Mouse (Mus musculus) lung, embryonic 16.5 days (tissue): ENCODE results near the gene Mlph. TPM values are rescaled to one million over a fixed set of nuclear protein-coding genes. Genes with fewer than 3 reads are reported as not detected.

Experiments
- ATAC-seq: fragments of 200-750 bp; cut with Nextera tagmentation; 2 replicates; pipeline ENCODE4 v1.8.0; 2017; ENCODE audit warnings: low read depth, mild to moderate bottlenecking, moderate library complexity
- H3K27ac ChIP-seq: fragments of 300-500 bp; sonication (generic); 2 replicates; pipeline ENCODE4 v1.5.1; 2014; ENCODE audit warnings: mild to moderate bottlenecking, control low read depth, low read length
- H3K27me3 ChIP-seq: fragments of 300-500 bp; sonication (generic); 2 replicates; pipeline ENCODE4 v1.6.1; 2014; ENCODE audit warnings: low read depth, low read length, mixed read lengths; ENCODE audit not compliant: control insufficient read depth, insufficient read depth
- H3K36me3 ChIP-seq: fragments of 300-500 bp; sonication (generic); 2 replicates; pipeline ENCODE4 v1.6.1; 2014; ENCODE audit warnings: low read length; ENCODE audit not compliant: control insufficient read depth, insufficient read depth
- H3K4me1 ChIP-seq: fragments of 300-500 bp; sonication (generic); replicated peaks from 2 replicates; pipeline ENCODE4 v1.6.1; 2014; ENCODE audit warnings: low read length, mixed read lengths; ENCODE audit not compliant: control insufficient read depth, insufficient read depth
- H3K4me2 ChIP-seq: fragments of 300-500 bp; sonication (generic); 2 replicates; pipeline ENCODE4 v1.6.1; 2014; ENCODE audit warnings: low read depth, low read length, control low read depth
- H3K4me3 ChIP-seq: fragments of 300-500 bp; sonication (generic); 2 replicates; pipeline ENCODE4 v1.5.1; 2014; ENCODE audit warnings: mild to moderate bottlenecking, low read length, control low read depth
- H3K9ac ChIP-seq: fragments of 300-500 bp; sonication (generic); 2 replicates; pipeline ENCODE4 v1.6.1; 2014; ENCODE audit warnings: low read length, control low read depth
- H3K9me3 ChIP-seq: fragments of 300-500 bp; sonication (generic); 2 replicates; pipeline ENCODE4 v1.6.1; 2016; ENCODE audit warnings: low read length; ENCODE audit not compliant: control insufficient read depth
- WGBS: fragments of 180-500 bp; shearing (Covaris S2); extraction: QIAGEN DNeasy Blood & Tissue Kit; methylation state at CpG from one replicate; pipeline ENCODE4 v1.1.7; 2014; 5-methylcytosine and 5-hydroxymethylcytosine counted together
- polyA plus RNA-seq: library from polyadenylated mRNA; unstranded; fragments of >200 nt; fragmentation: Nextera tagmentation; extraction: Ambion mirVana; gene quantifications from 2 replicates; pipeline ENCODE4 v1.2.1, GENCODE M21; 2015

Mlph gene
- polyA plus RNA-seq, 1 experiment from 2014 or later: 1.5 TPM

- Histone ChIP-seq H3K9me3 (no peaks in the 10 kb centered on the region), H3K4me2 (peak overlapping the region; percentile 70), H3K9ac (peak overlapping the region; percentile 57; the same call in 1 of the 2 replicates), H3K4me1 (peaks cover 16% of the 10 kb centered on the region), H3K27me3 (no peaks in the 10 kb centered on the region), H3K4me3 (no peak overlapping the region; the same call in 1 of the 2 replicates), H3K36me3 (no peaks in the 10 kb centered on the region), H3K27ac (peak overlapping the region; percentile 64)
- 22% methylated on average over 15 of the region's 15 CpGs for WGBS
- ATAC-seq: peak; percentile 69
Observed at GRCm38 (mm10) chr1:90927308-90927707, 12.4 kb downstream of the Mlph start.

DNA sequence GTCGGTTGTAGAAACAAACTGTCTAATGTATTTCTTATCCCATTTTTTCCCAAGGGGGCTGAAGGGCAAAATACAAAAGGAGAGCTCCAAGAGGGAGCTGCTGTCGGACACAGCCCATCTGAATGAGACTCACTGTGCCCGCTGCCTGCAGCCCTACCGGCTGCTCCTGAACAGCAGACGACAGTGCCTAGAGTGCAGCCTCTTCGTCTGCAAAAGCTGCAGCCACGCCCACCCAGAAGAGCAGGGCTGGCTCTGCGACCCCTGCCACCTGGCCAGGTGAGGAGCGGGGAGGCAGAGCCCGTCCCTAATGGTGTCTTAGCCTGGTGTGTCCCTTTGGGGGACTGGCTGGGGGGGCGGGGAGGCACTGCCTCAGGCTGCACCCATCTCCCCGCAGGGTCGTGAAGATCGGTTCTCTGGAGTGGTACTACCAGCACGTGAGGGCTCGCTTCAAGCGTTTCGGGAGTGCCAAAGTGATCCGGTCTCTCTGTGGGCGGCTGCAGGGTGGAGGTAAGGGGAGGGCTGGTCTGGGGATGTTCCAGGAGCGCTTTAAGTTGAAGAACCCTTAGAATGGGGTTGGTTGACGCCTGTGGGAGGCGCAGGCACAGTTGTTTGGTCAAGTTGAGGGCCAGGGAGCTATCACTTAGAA, 13.2 kb downstream of the Mlph start:
- H3K36me3 ChIP-seq: no peaks in the 10 kb centered on the region
- H3K27me3 ChIP-seq: no peaks in the 10 kb centered on the region
- H3K27ac ChIP-seq: peak overlapping the region; percentile 64
- ATAC-seq: peak; percentile 59
- H3K9me3 ChIP-seq: no peaks in the 10 kb centered on the region
- peak overlapping the region; percentile 57 for H3K9ac ChIP-seq
- H3K4me2 ChIP-seq: peak overlapping the region; percentile 70
- WGBS: 2% methylated on average over 23 of the region's 23 CpGs
- H3K4me3 ChIP-seq: peak overlapping the region; percentile 38
- peaks cover 16% of the 10 kb centered on the region for H3K4me1 ChIP-seq

GRCm38 (mm10) chr1:90928575-90928934, 13.7 kb downstream of the Mlph start:
- H3K4me1 ChIP-seq: peaks cover 16% of the 10 kb centered on the region
- no peak overlapping the region for H3K27ac ChIP-seq
- peak overlapping the region; percentile 57 for H3K9ac ChIP-seq
- no peaks in the 10 kb centered on the region for H3K36me3 ChIP-seq
- 7% methylated on average over 6 of the region's 6 CpGs for WGBS
- no peaks in the 10 kb centered on the region for H3K9me3 ChIP-seq
- no peaks in the 10 kb centered on the region for H3K27me3 ChIP-seq
- H3K4me2 ChIP-seq: peak overlapping the region; percentile 70
- peak overlapping the region; percentile 38 for H3K4me3 ChIP-seq
- peak; percentile 78 for ATAC-seq

- no peaks in the 10 kb centered on the region for H3K36me3 ChIP-seq
- no peak overlapping the region for H3K4me2 ChIP-seq
- ATAC-seq: no peak
- no peak overlapping the region for H3K4me3 ChIP-seq
- no peak overlapping the region for H3K9ac ChIP-seq
- no peak overlapping the region for H3K27ac ChIP-seq
- peaks cover 6% of the 10 kb centered on the region for H3K4me1 ChIP-seq
- H3K27me3 ChIP-seq: no peaks in the 10 kb centered on the region
- no peaks in the 10 kb centered on the region for H3K9me3 ChIP-seq
- WGBS: 53% methylated on average over 5 of the region's 5 CpGs
Observed at GRCm38 (mm10) chr1:90933001-90933400, 18.1 kb downstream of the Mlph start.

DNA sequence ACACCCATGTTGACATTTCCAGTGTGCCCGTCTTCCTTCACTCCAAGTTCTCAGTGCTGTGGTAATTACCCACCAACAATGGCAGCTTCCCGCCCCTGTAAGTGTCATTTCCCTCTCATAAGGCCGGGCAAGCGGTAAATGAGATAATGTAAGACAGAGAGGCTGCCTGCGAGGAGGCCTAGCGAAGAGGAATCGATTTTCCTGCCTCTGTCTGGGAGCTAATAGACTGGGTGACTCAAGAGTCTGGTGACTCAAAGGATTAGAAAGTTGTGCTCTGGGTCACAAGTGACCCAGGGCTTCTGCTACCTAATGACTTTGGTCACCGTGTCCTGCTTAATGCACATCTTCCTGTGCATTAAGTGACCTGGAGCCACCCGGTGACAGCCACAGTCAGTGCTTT, 22.1 kb downstream of the Mlph start:
- ATAC-seq: no peak
- Histone ChIP-seq H3K4me2 (no peak overlapping the region), H3K9me3 (no peaks in the 10 kb centered on the region), H3K4me3 (no peak overlapping the region), H3K9ac (no peak overlapping the region), H3K36me3 (no peaks in the 10 kb centered on the region), H3K27ac (no peak overlapping the region), H3K4me1 (no peaks in the 10 kb centered on the region), H3K27me3 (no peaks in the 10 kb centered on the region)
- WGBS: 67% methylated on average over 9 of the region's 9 CpGs

DNA sequence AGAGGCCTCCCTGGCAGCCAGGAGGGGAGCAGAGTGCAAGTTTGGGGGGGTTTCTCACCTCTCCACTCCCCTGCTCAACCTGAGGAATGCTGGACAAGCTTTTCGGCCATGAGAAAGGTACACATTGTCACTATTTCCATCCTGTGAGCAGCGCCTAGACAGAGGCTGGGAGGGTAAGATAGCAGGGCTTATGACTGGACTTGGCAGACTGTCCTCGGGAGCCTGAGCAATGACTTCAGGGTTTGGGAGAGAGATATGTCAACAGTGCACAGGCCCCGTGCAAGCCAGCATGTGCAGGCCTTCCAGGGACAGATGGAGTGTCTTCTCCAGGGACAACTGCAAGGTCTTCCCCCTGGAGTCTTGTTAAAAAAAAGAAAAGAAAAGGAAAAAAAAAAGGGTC, 25.1 kb downstream of the Mlph start:
- H3K4me2 ChIP-seq: no peak overlapping the region
- H3K9ac ChIP-seq: no peak overlapping the region
- H3K4me1 ChIP-seq: no peaks in the 10 kb centered on the region
- ATAC-seq: no peak
- 57% methylated on average over 4 of the region's 4 CpGs for WGBS
- no peaks in the 10 kb centered on the region for H3K9me3 ChIP-seq
- H3K27ac ChIP-seq: no peak overlapping the region
- no peaks in the 10 kb centered on the region for H3K36me3 ChIP-seq
- H3K4me3 ChIP-seq: no peak overlapping the region
- H3K27me3 ChIP-seq: no peaks in the 10 kb centered on the region

DNA sequence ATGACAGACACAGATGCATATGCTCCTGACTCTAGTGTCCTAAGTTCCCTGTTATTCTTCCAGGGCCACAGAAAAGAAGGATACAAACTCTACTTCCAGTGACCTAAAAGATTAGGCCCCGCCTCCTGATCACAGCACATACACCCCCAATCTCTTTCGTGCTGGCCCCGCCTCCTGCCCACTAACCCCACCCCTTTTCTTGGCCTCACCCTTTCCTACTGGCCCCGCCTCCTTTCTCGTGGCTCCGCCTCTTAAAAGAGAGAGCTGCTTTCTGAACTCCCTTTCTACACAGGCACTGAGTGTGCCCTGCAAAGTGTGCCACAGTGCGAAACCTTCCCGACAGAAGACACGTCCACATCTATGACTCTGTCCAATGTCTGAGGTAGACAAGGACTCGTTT, 30.3 kb downstream of the Mlph start:
- H3K27ac ChIP-seq: no peak overlapping the region
- no peak overlapping the region for H3K4me3 ChIP-seq
- no peaks in the 10 kb centered on the region for H3K4me1 ChIP-seq
- ATAC-seq: no peak
- no peak overlapping the region for H3K9ac ChIP-seq
- no peaks in the 10 kb centered on the region for H3K36me3 ChIP-seq
- no peaks in the 10 kb centered on the region for H3K27me3 ChIP-seq
- no peaks in the 10 kb centered on the region for H3K9me3 ChIP-seq
- WGBS: 63% methylated on average over 10 of the region's 10 CpGs
- H3K4me2 ChIP-seq: no peak overlapping the region

DNA sequence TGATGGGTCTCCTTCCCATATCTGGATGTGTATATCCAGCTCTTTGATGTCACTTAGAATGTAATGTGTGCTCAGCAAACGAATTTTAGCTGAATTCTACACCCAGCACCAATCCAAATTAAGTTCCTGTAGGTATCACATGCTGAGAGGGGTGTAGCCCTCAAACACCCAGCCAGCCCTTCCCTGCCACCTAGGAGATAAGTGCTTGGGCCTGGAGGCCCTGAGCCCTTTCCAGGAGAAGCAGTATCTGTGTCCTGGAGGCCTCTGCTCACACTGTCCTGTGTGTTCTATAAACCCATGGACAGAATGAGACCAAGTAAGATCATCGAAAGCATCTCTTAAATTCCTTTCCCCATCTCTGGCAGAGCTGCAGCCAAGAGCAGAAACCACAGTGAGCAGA, 32.4 kb downstream of the Mlph start:
- no peaks in the 10 kb centered on the region for H3K4me1 ChIP-seq
- H3K27ac ChIP-seq: no peak overlapping the region
- no peak for ATAC-seq
- 55% methylated on average over 2 of the region's 2 CpGs for WGBS
- no peak overlapping the region for H3K4me2 ChIP-seq
- H3K4me3 ChIP-seq: no peak overlapping the region
- no peaks in the 10 kb centered on the region for H3K27me3 ChIP-seq
- no peak overlapping the region for H3K9ac ChIP-seq
- no peaks in the 10 kb centered on the region for H3K9me3 ChIP-seq
- no peaks in the 10 kb centered on the region for H3K36me3 ChIP-seq

DNA sequence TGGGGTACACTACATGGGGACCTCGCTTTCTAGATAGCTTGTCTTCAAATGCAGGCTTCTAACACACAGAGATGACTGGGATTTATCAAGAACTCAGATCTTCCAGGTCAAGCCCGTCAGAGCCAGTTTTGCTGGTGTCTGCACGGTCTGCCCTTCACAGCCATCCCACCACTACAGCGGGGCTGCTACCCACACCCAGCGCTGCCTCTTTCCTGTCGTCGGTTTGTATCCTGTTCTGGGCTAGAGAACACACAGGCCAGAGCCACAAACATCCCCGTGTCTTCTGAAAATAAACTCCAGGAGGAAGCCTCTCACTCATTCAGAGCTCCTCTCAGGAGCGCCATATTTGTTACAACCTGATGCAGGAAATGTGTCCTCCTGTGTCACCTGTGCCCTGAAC, 34.4 kb downstream of the Mlph start:
- H3K4me2 ChIP-seq: no peak overlapping the region
- H3K4me1 ChIP-seq: peaks cover 5% of the 10 kb centered on the region
- no peaks in the 10 kb centered on the region for H3K27me3 ChIP-seq
- no peak overlapping the region for H3K9ac ChIP-seq
- 0 out of 2 replicates have a peak, but pooled peaks have one; percentile 38 for ATAC-seq
- WGBS: 35% methylated on average over 9 of the region's 9 CpGs
- no peaks in the 10 kb centered on the region for H3K36me3 ChIP-seq
- H3K27ac ChIP-seq: no peak overlapping the region
- H3K4me3 ChIP-seq: no peak overlapping the region
- H3K9me3 ChIP-seq: no peaks in the 10 kb centered on the region

GRCm38 (mm10) chr1:90951670-90952069, 36.8 kb downstream of the Mlph start:
- Histone ChIP-seq H3K27ac (no peak overlapping the region), H3K4me1 (peaks cover 5% of the 10 kb centered on the region), H3K4me2 (no peak overlapping the region), H3K27me3 (no peaks in the 10 kb centered on the region), H3K9ac (no peak overlapping the region), H3K36me3 (no peaks in the 10 kb centered on the region), H3K4me3 (no peak overlapping the region), H3K9me3 (no peaks in the 10 kb centered on the region)
- WGBS: 49% methylated on average over 7 of the region's 7 CpGs
- no peak for ATAC-seq
